Mouse (Mus musculus) hindbrain, embryonic 12.5 days (tissue): ENCODE results near the gene Dram2. TPM values are rescaled to one million over a fixed set of nuclear protein-coding genes. Genes with fewer than 3 reads are reported as not detected.

Experiments used
- ATAC-seq: fragments of 200-750 bp; cut with Nextera tagmentation; 2 replicates; pipeline ENCODE4 v1.8.0; 2017; ENCODE audit warnings: moderate TSS enrichment; ENCODE audit not compliant: low FRiP score
- H3K27ac ChIP-seq: fragments of 300-500 bp; sonication (generic); 2 replicates; pipeline ENCODE4 v1.5.1; 2016; ENCODE audit warnings: mild to moderate bottlenecking
- H3K27me3 ChIP-seq: fragments of 300-500 bp; sonication (generic); 2 replicates; pipeline ENCODE4 v1.6.1; 2016; ENCODE audit warnings: mild to moderate bottlenecking
- H3K36me3 ChIP-seq: fragments of 300-500 bp; sonication (generic); 2 replicates; pipeline ENCODE4 v1.6.1; 2016; ENCODE audit warnings: mild to moderate bottlenecking
- H3K4me1 ChIP-seq: fragments of 300-500 bp; sonication (generic); 2 replicates; pipeline ENCODE4 v1.6.1; 2016
- H3K4me2 ChIP-seq: fragments of 300-500 bp; sonication (generic); replicated peaks from 2 replicates; pipeline ENCODE4 v1.6.1; 2016; ENCODE audit warnings: mild to moderate bottlenecking
- H3K4me3 ChIP-seq: fragments of 300-500 bp; sonication (generic); 2 replicates; pipeline ENCODE4 v1.5.1; 2016; ENCODE audit warnings: mild to moderate bottlenecking
- H3K9ac ChIP-seq: fragments of 300-500 bp; sonication (generic); 2 replicates; pipeline ENCODE4 v1.6.1; 2016; ENCODE audit warnings: mild to moderate bottlenecking, moderate library complexity
- H3K9me3 ChIP-seq: fragments of 300-500 bp; sonication (generic); replicated peaks from 2 replicates; pipeline ENCODE4 v1.6.1; 2016; ENCODE audit warnings: mild to moderate bottlenecking
- WGBS: fragments of 180-500 bp; shearing (Covaris S2); methylation state at CpG from one replicate; pipeline ENCODE4 v1.1.7; 2016; 5-methylcytosine and 5-hydroxymethylcytosine counted together
- polyA plus RNA-seq: library from polyadenylated mRNA; unstranded; fragments of >200 nt; fragmentation: Nextera tagmentation; extraction: Ambion mirVana; gene quantifications from 2 replicates; pipeline ENCODE4 v1.2.1, GENCODE M21; 2016

Gene Dram2
- 49.1 and 50.2 TPM in 2 replicates for polyA plus RNA-seq

- under 1% methylated on average over 61 of the region's 63 CpGs for WGBS
- Histone ChIP-seq H3K27me3 (no peaks in the 10 kb centered on the region), H3K4me3 (peak within 1 kb of the TSS; percentile 78), H3K36me3 (no peaks in the 10 kb centered on the region), H3K4me1 (peaks cover 15% of the 10 kb centered on the region), H3K27ac (peak within 1 kb of the TSS; percentile 97), H3K9me3 (no peaks in the 10 kb centered on the region), H3K9ac (peak within 1 kb of the TSS; percentile 87), H3K4me2 (peak within 1 kb of the TSS; percentile 70)
- peak; percentile 98 for ATAC-seq
These were observed at the start of gene Dram2, which contains the start of gene Cept1 for GRCm38 (mm10) chr3:106547171-106547923. TSS of gene Dram2 (plus strand) at chr3:106547798. TSS of gene Cept1 (minus strand) at chr3:106547802.

DNA sequence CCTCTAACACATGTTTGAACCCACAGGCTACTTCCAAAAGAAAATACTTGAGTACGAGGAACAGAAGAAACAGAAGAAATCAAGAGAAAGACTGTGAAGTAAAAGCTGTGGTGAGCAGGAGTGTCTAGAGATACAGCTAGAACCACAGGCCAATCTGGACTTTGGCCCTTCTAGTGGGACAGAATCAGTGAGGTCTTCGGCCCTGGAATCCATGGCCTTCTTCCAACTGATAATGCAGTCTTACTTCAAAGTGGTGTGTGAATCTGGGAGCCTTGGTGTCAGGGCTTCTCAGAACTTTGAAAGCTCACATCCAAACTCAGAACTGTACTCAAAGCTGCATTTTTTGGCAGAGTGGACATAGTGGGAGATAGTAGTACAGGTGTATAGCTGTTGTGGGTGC is 47.1 kb upstream of the Dram2 start:
- Histone ChIP-seq H3K9me3 (no peaks in the 10 kb centered on the region), H3K4me3 (no peak overlapping the region), H3K9ac (no peak overlapping the region), H3K27me3 (no peaks in the 10 kb centered on the region), H3K27ac (no peak overlapping the region), H3K36me3 (peaks cover 11% of the 10 kb centered on the region), H3K4me2 (no peak overlapping the region), H3K4me1 (no peaks in the 10 kb centered on the region)
- no peak for ATAC-seq
- 87% methylated on average over 2 of the region's 2 CpGs for WGBS

DNA sequence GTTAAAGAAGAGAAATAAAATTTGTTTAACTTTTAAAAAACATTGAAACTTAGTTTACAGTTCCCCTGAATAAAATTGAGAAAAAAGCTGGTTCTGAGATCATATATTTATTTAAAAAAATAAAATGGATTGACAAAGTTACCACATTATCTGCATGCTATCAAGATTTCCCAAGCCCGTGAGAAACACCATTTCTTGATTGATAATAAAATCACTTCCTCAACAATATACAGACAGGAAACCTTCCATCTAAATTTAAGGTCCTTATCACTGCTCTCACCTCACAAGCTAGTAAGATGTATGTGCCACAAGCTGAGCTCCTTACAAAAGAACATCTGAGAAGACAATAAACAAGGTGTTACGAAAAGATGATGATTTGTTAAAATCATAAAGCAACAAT is 44.7 kb upstream of the Dram2 start:
- H3K4me2 ChIP-seq, result no peak overlapping the region
- no peak overlapping the region for H3K4me3 ChIP-seq
- H3K27ac ChIP-seq, result no peak overlapping the region
- H3K9me3 ChIP-seq, result no peaks in the 10 kb centered on the region
- no peak for ATAC-seq
- no peaks in the 10 kb centered on the region for H3K27me3 ChIP-seq
- no peak overlapping the region for H3K9ac ChIP-seq
- WGBS, result 96% methylated on average over 2 of the region's 2 CpGs
- H3K36me3 ChIP-seq, result peaks cover 11% of the 10 kb centered on the region
- no peaks in the 10 kb centered on the region for H3K4me1 ChIP-seq

DNA sequence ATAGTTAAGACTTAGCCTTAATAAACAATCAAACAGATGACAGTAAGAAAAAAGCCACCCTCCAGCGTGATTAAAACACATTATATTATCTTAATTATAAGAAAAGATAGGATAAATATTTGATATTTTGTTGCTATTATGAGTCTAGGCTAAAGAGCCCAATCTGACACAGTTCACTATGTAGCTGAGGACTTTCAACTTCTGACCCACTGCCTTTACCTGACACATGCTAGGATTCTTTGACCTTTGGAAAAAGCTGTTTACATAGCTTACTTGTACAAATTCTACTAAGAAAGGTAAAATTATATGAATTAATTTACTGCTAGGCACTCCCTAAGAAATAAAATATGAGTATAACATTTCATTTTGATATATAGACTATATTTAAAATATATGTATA is 36.9 kb upstream of the Dram2 start:
- WGBS, result 95% methylated on average over 1 of the region's 1 CpGs
- ATAC-seq, result no peak

DNA sequence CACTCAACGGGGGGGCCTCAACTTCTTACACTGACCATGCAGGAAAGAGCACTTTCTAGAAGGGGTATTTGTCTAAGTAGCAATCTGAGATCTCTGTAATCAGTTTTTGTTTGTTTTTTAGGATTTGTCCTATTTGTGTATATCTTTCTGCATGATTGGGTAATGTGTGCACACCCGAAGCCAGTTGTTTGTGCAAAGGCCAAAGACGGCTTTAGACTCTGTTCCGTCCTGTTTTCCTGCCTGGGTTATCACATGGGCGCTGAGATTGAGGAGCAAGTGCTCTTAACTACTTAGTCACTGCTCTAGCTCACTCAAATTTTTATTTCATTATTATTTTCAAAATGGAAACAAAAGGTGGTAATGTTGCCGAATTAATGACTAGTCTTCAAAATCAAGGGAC is 32.6 kb upstream of the Dram2 start:
- no peak overlapping the region for H3K4me3 ChIP-seq
- no peak overlapping the region for H3K9ac ChIP-seq
- no peaks in the 10 kb centered on the region for H3K36me3 ChIP-seq
- H3K27ac ChIP-seq, result no peak overlapping the region
- no peak for ATAC-seq
- H3K27me3 ChIP-seq, result no peaks in the 10 kb centered on the region
- WGBS, result 90% methylated on average over 6 of the region's 6 CpGs
- no peak overlapping the region for H3K4me2 ChIP-seq
- H3K9me3 ChIP-seq, result no peaks in the 10 kb centered on the region
- H3K4me1 ChIP-seq, result no peaks in the 10 kb centered on the region

More for the DNA sequence above, 36.9 kb upstream of the Dram2 start:
- H3K36me3 ChIP-seq, result no peaks in the 10 kb centered on the region
- no peaks in the 10 kb centered on the region for H3K4me1 ChIP-seq
- no peaks in the 10 kb centered on the region for H3K9me3 ChIP-seq
- H3K27ac ChIP-seq, result no peak overlapping the region
- H3K9ac ChIP-seq, result no peak overlapping the region
- no peak overlapping the region for H3K4me2 ChIP-seq
- no peak overlapping the region for H3K4me3 ChIP-seq
- no peaks in the 10 kb centered on the region for H3K27me3 ChIP-seq

DNA sequence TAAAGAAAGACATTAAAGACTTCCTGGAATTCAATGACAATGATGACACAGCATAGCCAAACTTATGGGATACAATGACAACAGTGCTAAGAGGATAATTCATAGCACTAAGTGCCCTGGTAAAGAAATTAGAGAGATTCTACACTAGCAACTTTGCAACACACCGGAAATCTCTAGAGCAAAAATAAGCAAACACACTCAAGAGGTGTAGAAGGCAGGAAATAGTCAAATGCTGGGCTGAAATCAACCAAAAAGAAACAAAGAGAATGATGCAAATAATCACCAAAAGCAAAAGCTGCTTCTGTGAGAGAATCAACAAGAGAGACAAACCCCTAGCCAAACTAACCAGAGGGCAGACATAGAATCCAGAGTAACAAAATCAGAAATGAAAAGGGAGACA is 24.9 kb upstream of the Dram2 start:
- H3K4me1 ChIP-seq, result no peaks in the 10 kb centered on the region
- ATAC-seq, result no peak
- no peak overlapping the region for H3K9ac ChIP-seq
- H3K27ac ChIP-seq, result no peak overlapping the region
- no peak overlapping the region for H3K4me3 ChIP-seq
- WGBS, result 95% methylated on average over 1 of the region's 1 CpGs
- H3K27me3 ChIP-seq, result no peaks in the 10 kb centered on the region
- H3K9me3 ChIP-seq, result no peaks in the 10 kb centered on the region
- H3K36me3 ChIP-seq, result no peaks in the 10 kb centered on the region
- no peak overlapping the region for H3K4me2 ChIP-seq

DNA sequence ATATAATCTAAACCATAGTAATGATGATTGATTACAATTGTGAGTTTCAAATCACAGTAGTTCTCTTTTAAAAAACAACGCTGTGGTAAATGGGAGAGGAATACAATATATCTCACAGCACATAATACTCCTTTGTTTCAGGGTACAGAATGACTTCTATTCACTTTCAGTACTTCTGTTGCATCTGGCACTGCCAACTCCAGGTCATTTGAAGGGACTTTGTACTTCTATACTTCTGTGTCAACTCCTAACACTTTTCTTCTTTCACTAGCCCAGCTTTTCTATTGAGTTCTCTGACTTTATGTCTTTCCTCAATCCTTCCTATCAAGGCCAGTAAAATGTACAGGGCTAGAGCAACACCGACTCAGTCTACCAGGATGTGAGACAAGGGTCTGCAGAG is 21.2 kb upstream of the Dram2 start:
- H3K4me1 ChIP-seq, result no peaks in the 10 kb centered on the region
- WGBS, result 88% methylated on average over 2 of the region's 2 CpGs
- H3K27ac ChIP-seq, result no peak overlapping the region
- no peak overlapping the region for H3K9ac ChIP-seq
- no peak overlapping the region for H3K4me3 ChIP-seq
- H3K27me3 ChIP-seq, result no peaks in the 10 kb centered on the region
- no peaks in the 10 kb centered on the region for H3K36me3 ChIP-seq
- H3K4me2 ChIP-seq, result no peak overlapping the region
- H3K9me3 ChIP-seq, result no peaks in the 10 kb centered on the region
- ATAC-seq, result no peak

DNA sequence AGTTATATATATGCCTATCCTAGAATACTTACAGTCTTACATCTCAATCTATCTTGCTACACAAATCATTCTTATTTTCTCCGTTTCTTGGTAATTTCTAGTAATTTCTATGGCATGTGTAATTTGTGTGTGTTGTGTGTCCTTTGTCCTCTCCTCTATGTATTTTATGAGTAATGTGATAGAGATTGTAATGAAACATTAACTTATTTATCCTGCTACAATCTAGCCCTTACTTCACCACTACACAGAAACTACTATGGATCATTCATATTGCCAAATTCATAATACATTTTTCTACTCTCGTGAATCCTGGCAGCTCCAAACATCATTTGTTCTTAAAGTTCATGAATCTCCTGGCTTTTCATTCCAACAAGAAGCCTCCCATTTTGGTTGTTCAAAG is 19.6 kb upstream of the Dram2 start:
- Histone ChIP-seq H3K9ac (no peak overlapping the region), H3K9me3 (no peaks in the 10 kb centered on the region), H3K4me2 (no peak overlapping the region), H3K27me3 (no peaks in the 10 kb centered on the region), H3K36me3 (no peaks in the 10 kb centered on the region), H3K4me3 (no peak overlapping the region), H3K4me1 (no peaks in the 10 kb centered on the region), H3K27ac (no peak overlapping the region)
- ATAC-seq, result no peak
- WGBS, result 91% methylated on average over 2 of the region's 2 CpGs

DNA sequence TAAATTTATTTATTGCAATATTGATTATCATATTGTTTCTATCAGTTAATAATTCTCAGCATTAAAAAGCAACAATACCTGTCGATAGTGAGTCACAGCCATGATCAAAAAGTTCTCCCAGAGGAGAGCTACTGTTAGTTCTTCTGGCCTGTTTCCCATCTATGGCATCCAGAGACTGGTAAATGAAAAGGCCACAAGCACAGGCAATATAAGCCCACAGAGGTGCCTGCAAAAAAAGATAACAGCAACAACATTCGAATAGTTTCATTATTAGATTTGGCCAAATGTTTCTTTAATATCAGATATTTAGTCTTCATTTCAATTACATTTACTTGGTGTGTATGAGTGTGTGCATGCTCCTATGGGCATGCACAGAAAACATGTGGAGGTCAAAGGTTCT is 14.3 kb upstream of the Dram2 start:
- no peak for ATAC-seq
- no peak overlapping the region for H3K27ac ChIP-seq
- no peak overlapping the region for H3K9ac ChIP-seq
- H3K4me1 ChIP-seq, result no peaks in the 10 kb centered on the region
- no peaks in the 10 kb centered on the region for H3K9me3 ChIP-seq
- H3K27me3 ChIP-seq, result no peaks in the 10 kb centered on the region
- no peak overlapping the region for H3K4me2 ChIP-seq
- no peak overlapping the region for H3K4me3 ChIP-seq
- peaks cover 8% of the 10 kb centered on the region; the same call in 1 of the 2 replicates for H3K36me3 ChIP-seq
- 94% methylated on average over 2 of the region's 2 CpGs for WGBS

DNA sequence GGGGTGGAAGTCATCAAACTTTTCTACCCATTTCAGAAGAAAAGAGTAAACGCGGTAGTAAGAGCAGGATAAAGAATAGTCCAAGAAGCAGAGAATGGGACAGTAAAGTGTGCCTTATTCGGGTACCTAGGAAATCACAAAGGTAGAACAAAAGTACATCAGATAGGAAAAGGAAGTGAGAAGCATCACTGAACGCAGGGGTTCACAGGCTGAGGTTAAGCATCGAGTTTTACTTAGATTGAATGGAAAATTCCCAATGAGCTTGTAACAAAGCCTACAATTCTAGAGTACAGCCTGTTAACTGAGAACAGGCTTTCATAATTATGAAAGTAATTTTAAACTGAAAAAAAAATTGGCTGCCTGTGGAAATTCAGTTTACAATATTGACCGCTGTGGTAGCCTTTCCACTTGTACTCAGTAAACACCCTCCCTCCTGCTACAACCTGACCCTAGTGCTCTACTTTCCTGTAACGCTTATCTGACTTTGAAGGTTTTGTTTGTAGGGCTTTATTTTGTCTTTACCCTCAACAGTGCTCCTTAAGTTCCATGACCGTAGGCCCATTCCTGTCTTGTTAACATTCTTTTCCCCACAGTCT is 2.8 kb upstream of the Dram2 start:
- no peaks in the 10 kb centered on the region for H3K36me3 ChIP-seq
- H3K4me3 ChIP-seq, result no peak overlapping the region
- H3K9me3 ChIP-seq, result no peaks in the 10 kb centered on the region
- 90% methylated on average over 8 of the region's 8 CpGs for WGBS
- H3K27me3 ChIP-seq, result no peaks in the 10 kb centered on the region
- H3K4me2 ChIP-seq, result no peak overlapping the region
- no peak for ATAC-seq
- peaks cover 15% of the 10 kb centered on the region for H3K4me1 ChIP-seq
- H3K27ac ChIP-seq, result no peak overlapping the region
- H3K9ac ChIP-seq, result no peak overlapping the region

DNA sequence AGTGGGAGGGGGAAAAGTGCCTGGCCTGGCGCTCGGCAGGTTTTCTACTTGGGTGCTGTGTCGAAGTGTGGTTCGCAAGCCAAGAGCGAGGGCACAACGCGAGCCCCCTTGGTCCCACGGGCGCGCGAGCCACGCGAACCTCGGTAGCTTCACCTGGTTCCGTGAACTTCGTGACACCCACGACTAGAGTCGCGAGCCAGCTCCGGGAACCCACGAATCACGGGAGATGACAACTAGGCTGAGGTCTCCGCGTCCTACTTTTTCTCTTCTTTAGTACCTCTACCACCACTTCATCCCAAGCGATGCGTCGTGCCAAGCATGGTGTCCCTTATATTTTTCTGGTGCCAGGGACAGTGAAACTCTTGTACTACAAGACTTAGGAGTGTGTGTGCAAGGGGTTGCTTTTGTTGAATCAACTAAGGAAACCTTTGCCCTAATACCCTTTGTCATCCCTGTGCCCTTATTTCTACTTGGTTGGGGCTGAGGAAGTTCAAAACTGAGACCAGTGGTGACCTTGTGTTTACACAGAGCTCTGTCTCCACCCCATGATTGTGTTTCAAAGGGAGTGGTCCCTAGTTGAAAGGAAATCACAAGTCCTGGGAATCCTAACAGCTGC is 434 bp downstream of the Dram2 start:
- ATAC-seq, result peak; percentile 66
- H3K27me3 ChIP-seq, result no peaks in the 10 kb centered on the region
- peak overlapping the region; percentile 78 for H3K4me3 ChIP-seq
- H3K9me3 ChIP-seq, result no peaks in the 10 kb centered on the region
- 0 out of 2 replicates have a peak, but pooled peaks cover 2% of the 10 kb centered on the region for H3K36me3 ChIP-seq
- H3K27ac ChIP-seq, result peak overlapping the region; percentile 97
- peaks cover 15% of the 10 kb centered on the region for H3K4me1 ChIP-seq
- peak overlapping the region; percentile 87 for H3K9ac ChIP-seq
- peak overlapping the region; percentile 70 for H3K4me2 ChIP-seq
- WGBS, result under 1% methylated on average over 26 of the region's 27 CpGs

DNA sequence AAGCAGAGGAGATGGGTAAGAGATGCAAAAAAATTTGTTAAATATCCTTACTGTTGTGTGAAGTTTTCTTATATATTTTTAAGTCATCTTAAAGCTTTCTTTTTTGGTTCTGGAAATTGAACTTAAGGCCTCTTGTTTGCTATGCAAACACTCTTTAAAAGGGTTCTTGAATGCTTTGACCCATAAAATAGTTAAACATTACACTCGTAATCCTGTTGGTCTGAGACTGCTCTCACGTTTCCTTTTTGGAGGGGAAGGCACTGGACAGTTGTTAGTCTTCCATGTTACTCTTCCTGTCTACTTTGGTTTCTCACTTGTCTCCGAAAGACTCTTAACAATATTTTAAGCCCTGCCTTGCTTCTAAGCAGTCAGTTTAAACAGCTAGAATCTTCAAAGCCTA is 1.4 kb downstream of the Dram2 start:
- Histone ChIP-seq H3K9me3 (no peaks in the 10 kb centered on the region), H3K4me1 (peaks cover 15% of the 10 kb centered on the region), H3K9ac (no peak overlapping the region), H3K36me3 (peaks cover 10% of the 10 kb centered on the region; the same call in 1 of the 2 replicates), H3K4me3 (no peak overlapping the region), H3K27me3 (no peaks in the 10 kb centered on the region), H3K27ac (no peak overlapping the region), H3K4me2 (peak overlapping the region; percentile 70)
- no peak for ATAC-seq
- WGBS, result 34% methylated on average over 3 of the region's 3 CpGs
